Mouse (Mus musculus) ES-Bruce4 (cell line): ENCODE measurements around the gene Rnf157. TPM values are rescaled to one million over a fixed set of nuclear protein-coding genes. Genes with fewer than 3 reads are reported as not detected.

ENCODE experiments used
- H3K27ac ChIP-seq: 2 replicates; pipeline ENCODE4 v1.5.1; 2012; ENCODE audit warnings: low read length, inconsistent platforms; ENCODE audit not compliant: insufficient read depth
- H3K27me3 ChIP-seq: 2 replicates; pipeline ENCODE4 v1.6.1; 2012; ENCODE audit warnings: mild to moderate bottlenecking, low read length, inconsistent platforms; ENCODE audit not compliant: control insufficient read depth, poor library complexity, insufficient read depth, severe bottlenecking
- H3K36me3 ChIP-seq: 2 replicates; pipeline ENCODE4 v1.6.1; 2012; ENCODE audit warnings: inconsistent platforms, mild to moderate bottlenecking, low read length, moderate library complexity; ENCODE audit not compliant: control insufficient read depth, poor library complexity, insufficient read depth, severe bottlenecking
- H3K4me1 ChIP-seq: one replicate; pipeline ENCODE4 v1.8.1; 2011; ENCODE audit warnings: low read length; ENCODE audit not compliant: control insufficient read depth, insufficient read depth
- H3K4me3 ChIP-seq: 2 replicates; pipeline ENCODE4 v1.5.1; 2011; ENCODE audit warnings: low read depth, mild to moderate bottlenecking, low read length
- H3K9ac ChIP-seq: 2 replicates; pipeline ENCODE4 v1.6.1; 2012; ENCODE audit warnings: low read depth, mild to moderate bottlenecking, inconsistent platforms; ENCODE audit not compliant: poor library complexity, severe bottlenecking
- H3K9me3 ChIP-seq: replicated peaks from 2 replicates; pipeline ENCODE4 v1.6.1; 2012; ENCODE audit warnings: mild to moderate bottlenecking, low read length, inconsistent platforms; ENCODE audit not compliant: control insufficient read depth, poor library complexity, insufficient read depth, severe bottlenecking
- CTCF ChIP-seq: IDR thresholded peaks from one replicate; pipeline ENCODE4 v1.8.1; 2011; ENCODE audit warnings: low read depth, low read length
- EP300 ChIP-seq: IDR thresholded peaks from 2 replicates; pipeline ENCODE4 v1.6.1; 2011; ENCODE audit warnings: low read depth, low read length; ENCODE audit not compliant: insufficient read depth
- POLR2A ChIP-seq: IDR thresholded peaks from one replicate; pipeline ENCODE4 v1.8.1; 2011; ENCODE audit warnings: low read length; ENCODE audit not compliant: insufficient read depth
- polyA plus RNA-seq: library from polyadenylated mRNA; stranded (reverse); fragments of >200 nt; gene quantifications from 2 replicates; pipeline ENCODE4 v1.2.4, GENCODE M21; 2011; ENCODE audit warnings: low read depth; ENCODE audit not compliant: missing spikeins, insufficient read depth, insufficient read length

Rnf157 gene
- polyA plus RNA-seq, 1 experiment: 23.1 TPM

GRCm38 (mm10) chr11:116446308-116446887 lies 33.6 kb upstream of the Rnf157 start:
- Histone ChIP-seq H3K4me3 (peak overlapping the region; percentile 53), H3K27ac (no peak overlapping the region), H3K36me3 (no peaks in the 10 kb centered on the region), H3K4me1 (peaks cover 6% of the 10 kb centered on the region), H3K27me3 (no peaks in the 10 kb centered on the region), H3K9ac (peak overlapping the region; percentile 31; the same call in 1 of the 2 replicates), H3K9me3 (0 out of 2 replicates have a peak, but pooled peaks cover 2% of the 10 kb centered on the region)
- TF ChIP-seq CTCF: no peak
- TF ChIP-seq EP300: no peak
- TF ChIP-seq POLR2A: no peak

- Histone ChIP-seq H3K36me3 (no peaks in the 10 kb centered on the region), H3K27ac (no peak overlapping the region), H3K9ac (no peak overlapping the region), H3K4me3 (peak overlapping the region; percentile 53; the same call in 1 of the 2 replicates), H3K4me1 (peaks cover 6% of the 10 kb centered on the region), H3K9me3 (0 out of 2 replicates have a peak, but pooled peaks cover 2% of the 10 kb centered on the region), H3K27me3 (no peaks in the 10 kb centered on the region)
- 0 out of 2 replicates have a peak, but pooled peaks have one; percentile 29 for TF ChIP-seq EP300
- TF ChIP-seq POLR2A: no peak
- peak; percentile 94 for TF ChIP-seq CTCF
Observed at GRCm38 (mm10) chr11:116445596-116446307, 32.9 kb upstream of the Rnf157 start.

- H3K4me3 ChIP-seq: no peak overlapping the region
- H3K27ac ChIP-seq: no peak overlapping the region
- H3K27me3 ChIP-seq: no peaks in the 10 kb centered on the region
- TF ChIP-seq CTCF: no peak
- no peak for TF ChIP-seq EP300
- no peak for TF ChIP-seq POLR2A
- peaks cover 9% of the 10 kb centered on the region for H3K36me3 ChIP-seq
- no peaks in the 10 kb centered on the region for H3K9me3 ChIP-seq
- H3K4me1 ChIP-seq: peaks cover 6% of the 10 kb centered on the region
- no peak overlapping the region for H3K9ac ChIP-seq
Observed at GRCm38 (mm10) chr11:116443935-116444334, 31.1 kb upstream of the Rnf157 start.

GRCm38 (mm10) chr11:116443311-116443710 lies 30.5 kb upstream of the Rnf157 start:
- Histone ChIP-seq H3K27me3 (no peaks in the 10 kb centered on the region), H3K4me1 (peaks cover 6% of the 10 kb centered on the region), H3K27ac (no peak overlapping the region), H3K36me3 (peaks cover 11% of the 10 kb centered on the region), H3K9me3 (no peaks in the 10 kb centered on the region), H3K4me3 (no peak overlapping the region), H3K9ac (no peak overlapping the region)
- TF ChIP-seq EP300 (no peak), CTCF (no peak), POLR2A (no peak)

- H3K9ac ChIP-seq: no peak overlapping the region
- peaks cover 11% of the 10 kb centered on the region for H3K36me3 ChIP-seq
- H3K9me3 ChIP-seq: no peaks in the 10 kb centered on the region
- no peaks in the 10 kb centered on the region for H3K27me3 ChIP-seq
- H3K27ac ChIP-seq: no peak overlapping the region
- no peak overlapping the region for H3K4me3 ChIP-seq
- TF ChIP-seq EP300 (no peak), CTCF (no peak), POLR2A (no peak)
- H3K4me1 ChIP-seq: peaks cover 6% of the 10 kb centered on the region
Observed at GRCm38 (mm10) chr11:116442867-116443177, 30.0 kb upstream of the Rnf157 start.

GRCm38 (mm10) chr11:116442129-116442866 lies 29.5 kb upstream of the Rnf157 start:
- Histone ChIP-seq H3K27ac (no peak overlapping the region), H3K36me3 (peaks cover 16% of the 10 kb centered on the region), H3K9me3 (no peaks in the 10 kb centered on the region), H3K4me1 (peaks cover 6% of the 10 kb centered on the region), H3K9ac (no peak overlapping the region), H3K4me3 (no peak overlapping the region), H3K27me3 (no peaks in the 10 kb centered on the region)
- no peak for TF ChIP-seq CTCF
